Mouse (Mus musculus) inflammation-experienced regulatory T-cells, adult 6 months (primary cell): ENCODE data around the gene Eif4e2. TPM values are rescaled to one million over a fixed set of nuclear protein-coding genes. Genes with fewer than 3 reads are reported as not detected.

ENCODE experiments used
- ATAC-seq: one replicate; pipeline ENCODE4 v1.8.0; 2017
- polyA plus RNA-seq, 3 experiments: library from polyadenylated mRNA; unstranded; fragments of 100-300 nt; shearing (Covaris generic); gene quantifications; one replicate each; pipeline ENCODE4 v1.2.1; 2017

Gene Eif4e2
- polyA plus RNA-seq = 100 to 1,000 TPM in 2 of 3 experiments, 10 to 100 TPM in 1; 95.8 to 185 (median 116) TPM

DNA sequence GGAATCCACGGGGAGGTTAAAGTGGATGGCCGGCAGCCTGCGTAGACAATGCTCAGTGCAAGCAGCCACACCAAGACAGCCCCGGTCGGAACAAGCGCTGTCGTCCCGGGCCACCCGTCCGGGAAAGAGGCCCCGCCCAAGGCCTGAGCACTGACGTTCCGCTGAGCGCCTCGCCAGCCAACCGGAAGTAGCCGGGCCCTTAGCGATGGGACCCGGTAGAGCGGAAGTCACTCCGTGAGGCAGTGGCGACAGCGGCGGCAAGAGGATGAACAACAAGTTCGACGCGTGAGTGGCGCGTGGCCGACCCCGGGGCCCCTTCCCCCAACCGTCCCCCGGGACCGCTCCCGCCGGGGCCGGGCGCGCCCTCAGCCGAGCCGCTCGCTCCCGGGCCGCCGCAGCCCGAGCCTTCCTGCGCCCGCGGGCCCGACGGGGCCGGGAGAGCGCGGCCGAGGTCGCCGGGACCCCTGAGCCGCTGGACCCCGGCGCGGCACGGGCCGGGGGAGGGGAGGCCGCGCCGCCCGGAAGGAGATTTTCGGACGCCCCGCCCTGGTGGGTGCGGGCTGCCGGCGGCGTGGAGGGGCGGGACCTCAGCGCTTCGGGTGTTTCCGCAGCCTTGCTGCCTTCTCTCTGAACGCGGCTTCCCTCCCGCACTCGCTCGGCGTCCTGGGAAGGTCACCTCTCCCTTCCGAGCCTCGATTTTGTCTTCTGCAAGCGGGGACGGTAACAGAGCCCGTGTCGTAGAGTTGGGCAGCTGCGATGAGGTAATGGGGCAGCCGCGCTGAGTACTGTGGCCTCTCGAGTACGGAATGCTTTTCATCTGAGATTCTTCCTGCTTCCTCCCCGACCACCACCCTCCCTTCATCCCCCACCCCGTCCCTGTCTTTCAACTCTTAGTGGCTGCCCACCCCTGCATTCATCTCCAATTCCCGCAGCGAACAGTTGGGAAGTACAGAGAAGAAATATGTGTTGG is at the start of gene Eif4e2:
TSS of gene Eif4e2 (plus strand) at position 180 of the 970 bp plus-strand sequence.
- peak; percentile 92 for ATAC-seq

- no peak for ATAC-seq
Measured at GRCm38 (mm10) chr1:87164164-87164795, 49.4 kb upstream of the Eif4e2 start.

DNA sequence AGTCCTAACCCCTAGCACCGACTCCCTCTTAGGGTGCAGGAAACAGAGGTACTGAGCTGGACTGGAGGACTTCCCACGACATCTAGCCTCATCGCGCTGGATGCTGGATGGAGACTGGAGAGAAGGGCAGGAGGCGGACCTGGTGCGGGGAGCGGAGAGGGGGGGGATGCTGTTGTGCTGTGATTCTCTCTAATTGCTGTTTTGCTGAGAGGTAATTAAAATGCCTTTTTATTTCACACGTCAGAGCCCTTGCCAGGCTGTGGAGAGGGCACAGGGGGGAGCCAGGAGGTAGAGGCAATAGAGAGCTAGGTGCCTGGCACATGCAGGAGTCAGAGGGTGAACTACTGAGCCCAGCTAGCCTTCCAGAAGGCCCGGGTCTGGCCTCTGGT is 48.9 kb upstream of the Eif4e2 start:
- ATAC-seq = no peak

DNA sequence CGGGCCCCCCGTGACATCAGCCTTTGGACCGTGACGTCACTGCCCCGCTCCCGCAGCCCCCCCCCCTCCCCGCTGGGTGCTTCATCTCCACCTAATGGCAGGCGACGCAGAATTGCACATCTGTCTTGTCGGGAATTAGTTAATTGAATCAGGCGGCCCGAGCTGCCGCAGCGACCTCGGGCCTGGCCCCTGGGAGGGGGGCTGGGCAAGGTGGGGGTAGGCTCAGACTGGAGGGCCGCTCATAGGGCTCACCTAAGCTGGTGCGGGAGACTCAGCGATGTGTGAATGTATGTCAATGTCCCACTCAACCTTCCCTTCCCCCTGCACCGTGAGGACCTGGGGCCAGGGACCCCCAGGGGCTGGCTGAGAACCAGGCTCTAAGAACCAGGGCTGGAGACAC is 43.3 kb upstream of the Eif4e2 start:
- no peak for ATAC-seq

- ATAC-seq = no peak
Measured at GRCm38 (mm10) chr1:87171312-87171711, 42.4 kb upstream of the Eif4e2 start.

- no peak for ATAC-seq
Measured at GRCm38 (mm10) chr1:87172316-87172715, 41.4 kb upstream of the Eif4e2 start.

- ATAC-seq = peak; percentile 50
Measured at GRCm38 (mm10) chr1:87174006-87174955, 39.4 kb upstream of the Eif4e2 start.

DNA sequence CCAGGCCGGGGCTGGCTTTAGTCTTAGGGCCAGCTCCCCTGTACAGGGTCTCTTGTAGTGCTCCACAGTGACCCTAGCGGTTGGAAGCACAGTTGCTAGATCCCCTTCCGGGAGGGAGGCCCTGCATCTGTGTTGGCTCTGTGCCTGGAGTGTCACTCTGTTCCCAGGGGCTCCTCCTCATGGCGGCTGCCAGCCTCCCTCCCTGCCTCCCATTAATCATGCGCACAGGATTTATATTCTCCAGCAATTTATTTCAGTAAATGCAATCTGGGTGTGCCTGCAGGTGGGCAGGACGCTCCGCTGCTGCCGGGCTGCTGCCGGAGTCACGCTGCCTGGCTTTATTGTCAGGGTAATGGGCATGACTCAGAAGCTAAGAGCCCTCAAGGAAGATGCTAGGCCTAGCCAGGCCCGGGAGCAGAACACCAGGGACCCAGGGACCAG is 37.8 kb upstream of the Eif4e2 start:
- ATAC-seq = no peak

DNA sequence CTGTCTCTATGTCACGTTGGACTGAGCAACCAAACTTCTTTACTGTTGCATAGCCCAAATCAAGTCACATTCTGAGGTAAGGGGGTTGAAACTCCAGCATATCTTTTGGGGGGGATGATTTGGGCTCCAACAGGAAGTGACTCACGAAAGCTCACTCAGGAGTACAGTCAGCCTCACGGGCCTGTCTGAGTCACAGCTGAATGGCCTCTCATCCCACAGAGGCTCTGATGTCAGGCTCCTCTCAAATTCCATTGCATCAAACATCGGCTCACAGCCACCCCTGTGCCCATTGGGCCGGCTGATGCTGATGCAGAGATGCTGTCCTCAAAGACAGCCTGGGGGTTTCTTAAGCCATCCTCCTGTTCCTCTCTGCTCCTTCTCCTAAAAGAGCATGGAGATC is 32.8 kb upstream of the Eif4e2 start:
- peak; percentile 84 for ATAC-seq

DNA sequence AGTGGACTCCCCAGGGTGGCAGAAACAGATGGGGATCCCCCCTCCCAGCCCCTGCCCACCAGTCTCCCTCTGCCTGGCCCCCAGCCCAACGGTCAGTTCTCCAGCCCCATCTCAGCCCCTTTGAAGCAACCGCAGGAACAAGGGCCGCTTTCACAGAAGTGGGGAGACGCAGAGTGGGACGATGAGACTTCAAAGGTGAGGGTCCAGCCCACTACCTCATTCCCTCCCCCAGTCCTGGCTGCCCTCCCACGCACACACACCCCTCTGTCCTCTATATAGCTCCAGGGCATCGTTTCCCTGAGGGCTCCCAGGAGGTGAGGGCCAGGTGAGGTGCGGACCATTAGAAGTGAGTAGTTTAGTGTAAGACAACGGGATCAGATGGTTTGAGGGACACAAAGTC is 30.7 kb upstream of the Eif4e2 start, which contains the start of gene Prss56:
TSS of gene Prss56 (plus strand) at position 301 of the 400 bp plus-strand sequence.
- no peak for ATAC-seq

DNA sequence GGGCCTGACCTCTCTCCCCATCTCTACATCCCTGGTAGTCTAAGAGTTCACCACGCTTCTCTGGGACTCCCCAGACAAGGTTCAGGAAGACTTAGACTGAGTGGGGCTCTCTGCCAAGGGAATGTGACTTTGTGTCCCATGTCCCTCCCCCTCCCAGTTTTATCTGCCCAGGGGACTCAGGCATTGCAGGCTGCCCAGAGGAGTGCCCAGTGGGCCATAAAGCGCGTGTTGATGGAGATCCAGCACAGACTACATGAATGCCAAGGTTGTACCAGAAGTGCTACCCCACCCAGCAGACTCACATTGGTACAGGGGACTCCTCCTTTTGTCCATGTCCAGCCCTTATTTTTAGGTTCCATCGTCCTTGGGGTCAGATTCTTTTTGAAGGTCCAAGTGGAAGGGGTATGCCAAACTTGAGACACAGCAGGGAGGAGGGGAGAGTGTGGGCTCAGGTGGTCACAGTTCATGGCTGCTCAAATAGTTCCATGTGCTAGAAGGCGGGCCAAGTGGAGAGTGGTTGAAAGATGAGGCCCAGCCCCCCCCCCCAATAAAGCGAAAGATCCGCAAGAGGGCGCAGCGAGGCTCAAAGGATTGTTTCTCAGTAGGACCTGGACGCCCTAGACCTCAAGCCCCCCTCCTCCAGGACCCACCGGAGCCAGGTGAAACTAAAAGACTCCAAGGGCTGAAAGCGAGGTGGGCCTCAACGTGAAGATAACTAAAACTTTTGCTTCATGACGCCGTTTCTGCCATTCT is 29.5 kb upstream of the Eif4e2 start:
- no peak for ATAC-seq

GRCm38 (mm10) chr1:87184751-87185139 is 29.0 kb upstream of the Eif4e2 start:
- ATAC-seq = peak; percentile 49

DNA sequence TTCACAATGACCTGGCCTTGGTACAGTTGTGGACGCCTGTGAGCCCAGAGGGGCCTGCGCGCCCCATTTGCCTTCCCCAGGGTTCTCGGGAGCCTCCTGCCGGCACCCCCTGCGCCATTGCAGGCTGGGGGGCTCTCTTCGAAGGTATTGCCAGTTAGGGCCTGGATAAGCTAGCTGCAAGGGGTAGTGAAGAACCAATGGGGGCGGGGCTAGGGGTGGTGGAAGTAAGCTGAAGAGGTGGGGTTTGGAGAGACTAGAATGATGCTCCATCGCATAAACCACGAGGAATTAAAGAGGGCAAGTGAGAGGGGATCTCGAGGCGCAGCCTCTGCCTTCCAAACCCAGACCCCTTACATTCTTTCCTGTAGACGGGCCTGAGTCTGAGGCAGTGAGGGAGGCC is 28.2 kb upstream of the Eif4e2 start:
- ATAC-seq = no peak

GRCm38 (mm10) chr1:87186261-87187036 is 27.3 kb upstream of the Eif4e2 start:
- ATAC-seq = no peak

DNA sequence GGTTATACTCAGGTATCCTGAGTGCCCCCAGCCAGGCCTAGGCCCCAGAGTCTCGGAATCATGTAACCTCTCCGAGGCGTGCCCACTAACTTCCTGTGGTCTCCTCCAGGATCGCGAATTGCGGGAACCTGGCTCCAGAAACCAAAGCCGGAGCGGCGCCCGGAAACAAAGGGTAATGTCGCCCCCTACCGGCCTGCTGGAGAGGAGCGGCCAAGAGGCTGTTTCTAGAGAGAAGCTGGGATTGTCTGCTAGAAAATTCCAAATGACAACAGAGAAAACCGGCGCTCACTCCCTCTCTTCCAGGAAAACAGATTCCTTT is 26.7 kb upstream of the Eif4e2 start:
- ATAC-seq = peak; percentile 49

GRCm38 (mm10) chr1:87190429-87190828 is 23.3 kb upstream of the Eif4e2 start, which contains the start of gene Chrnd:
TSS of gene Chrnd (plus strand) at chr1:87190607.
- ATAC-seq = no peak

- ATAC-seq = no peak
Measured at GRCm38 (mm10) chr1:87197296-87197695, 16.4 kb upstream of the Eif4e2 start.

GRCm38 (mm10) chr1:87198119-87199065 is 15.3 kb upstream of the Eif4e2 start:
- no peak for ATAC-seq

GRCm38 (mm10) chr1:87200811-87201210 is 12.9 kb upstream of the Eif4e2 start:
- no peak for ATAC-seq

DNA sequence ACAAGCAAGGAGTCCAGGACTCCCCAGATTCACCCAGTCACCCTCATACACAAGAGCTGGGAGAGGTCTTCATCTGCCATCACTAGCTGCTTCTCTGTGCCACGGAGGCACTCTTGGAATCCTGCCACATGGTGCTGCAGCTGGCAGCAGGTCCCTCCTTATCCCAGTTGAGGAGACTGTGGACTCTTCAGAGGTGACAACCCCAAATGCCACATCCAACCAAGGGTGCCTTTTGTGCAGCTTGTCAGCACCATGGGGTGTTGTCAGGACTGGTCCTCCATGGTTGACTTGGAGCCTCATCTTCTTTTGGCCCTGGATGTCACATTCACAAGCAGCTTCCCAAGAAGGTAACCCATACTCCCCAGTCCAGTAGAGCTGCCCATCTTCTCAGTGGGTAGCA is 11.9 kb upstream of the Eif4e2 start:
- no peak for ATAC-seq
